Mouse (Mus musculus): ENCODE measurements at regions not wholly inside any gene's neighbourhood (a gene's known extent, or its start where the extent isn't known, plus 50 kb on each side); places are given as distances from the start of the nearest gene placed in this dataset.

DNA sequence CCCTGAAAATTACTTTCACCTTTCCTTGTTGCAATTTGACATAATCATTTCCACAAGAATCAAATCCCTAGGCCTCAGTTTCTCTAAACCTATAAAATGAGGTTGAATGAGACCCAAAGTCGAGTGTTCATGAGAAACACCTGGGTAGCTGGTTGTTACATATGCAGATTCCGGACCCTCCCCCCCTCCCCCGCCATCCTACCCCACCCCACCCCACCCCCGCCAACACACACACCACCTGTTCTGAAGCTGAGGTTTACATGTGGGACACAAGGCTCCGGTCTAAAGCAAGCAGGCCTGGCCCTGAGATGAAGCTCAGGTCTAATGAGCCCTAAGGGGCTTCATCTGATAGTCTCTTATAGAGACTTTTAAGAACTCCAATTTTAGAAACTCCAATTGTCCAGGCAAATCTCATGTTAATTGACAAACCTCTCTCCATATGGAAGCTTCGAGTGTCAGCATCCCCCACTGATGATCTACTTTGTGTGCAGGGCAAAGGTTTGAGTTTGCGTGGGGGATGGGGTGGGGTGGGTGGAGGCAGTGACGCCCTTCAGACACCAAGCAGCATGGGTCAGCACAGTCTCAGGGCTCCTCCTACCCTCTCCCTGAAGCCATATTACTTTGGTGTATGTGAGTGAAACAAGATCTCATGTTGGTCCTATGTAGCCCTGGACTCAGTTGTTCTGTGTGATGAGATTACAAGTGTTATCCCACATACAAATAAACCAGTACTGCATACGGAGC, 88.7 kb upstream of the Cdkn3 start:
- H3K4me1 ChIP-seq (ENCODE audit: insufficient read depth): no peaks in the 10 kb centered on the region
- no peaks in the 10 kb centered on the region for H3K27me3 ChIP-seq (ENCODE audit: insufficient read depth, low read length)
- H3K4me2 ChIP-seq (ENCODE audit: low read depth): no peak overlapping the region
- ATAC-seq (no peak), DNase-seq (no peak)
- no peaks in the 10 kb centered on the region for H3K36me3 ChIP-seq (ENCODE audit: insufficient read depth)
- H3K4me3 ChIP-seq (ENCODE audit: low read depth, low read length): no peak overlapping the region
- H3K27ac ChIP-seq (ENCODE audit: low read depth, low read length): no peak overlapping the region
- H3K9me3 ChIP-seq (ENCODE audit: low read length): no peaks in the 10 kb centered on the region
- no peak overlapping the region for H3K9ac ChIP-seq
- no peak for TF ChIP-seq CTCF (IDR thresholded peaks at IDR 0.05; ENCODE audit: low read depth)
- WGBS: 90% methylated on average over 9 of the region's 9 CpGs

DNA sequence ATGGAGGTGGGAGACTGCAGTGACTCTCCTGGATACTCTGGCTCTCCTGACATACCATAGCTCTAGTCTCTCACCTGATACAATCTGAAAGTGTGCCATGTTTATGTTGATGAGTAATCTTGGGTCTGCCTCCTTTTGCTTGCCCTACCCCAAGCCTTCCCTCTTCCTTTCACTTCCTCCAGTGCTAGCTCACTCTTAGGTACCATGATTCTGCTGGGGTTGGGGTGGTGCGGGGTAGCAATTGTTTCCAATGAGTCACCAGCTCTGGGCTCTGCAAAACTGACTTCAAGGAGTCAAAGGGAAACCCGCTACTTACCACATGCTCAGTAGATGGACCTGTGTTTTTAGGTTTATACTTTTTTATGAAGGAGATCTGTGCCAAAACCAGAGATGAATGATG, 89.3 kb upstream of the Cdkn3 start:
- DNase-seq (no peak), ATAC-seq (no peak)
- Histone ChIP-seq H3K4me3 (ENCODE audit: low read depth, low read length) (no peak overlapping the region), H3K9me3 (ENCODE audit: low read length) (no peaks in the 10 kb centered on the region), H3K4me1 (ENCODE audit: insufficient read depth) (no peaks in the 10 kb centered on the region), H3K36me3 (ENCODE audit: insufficient read depth) (no peaks in the 10 kb centered on the region), H3K9ac (no peak overlapping the region), H3K4me2 (ENCODE audit: low read depth) (no peak overlapping the region), H3K27me3 (ENCODE audit: insufficient read depth, low read length) (no peaks in the 10 kb centered on the region), H3K27ac (ENCODE audit: low read depth, low read length) (no peak overlapping the region)
- WGBS: 90% methylated on average over 2 of the region's 2 CpGs
- TF ChIP-seq CTCF (IDR thresholded peaks at IDR 0.05; ENCODE audit: low read depth): no peak

GRCm38 (mm10) chr14:46670221-46671046, 89.9 kb upstream of the Cdkn3 start:
- 63% methylated on average over 20 of the region's 20 CpGs for WGBS
- no peak for ATAC-seq
- H3K9me3 ChIP-seq (ENCODE audit: low read length): no peaks in the 10 kb centered on the region

DNA sequence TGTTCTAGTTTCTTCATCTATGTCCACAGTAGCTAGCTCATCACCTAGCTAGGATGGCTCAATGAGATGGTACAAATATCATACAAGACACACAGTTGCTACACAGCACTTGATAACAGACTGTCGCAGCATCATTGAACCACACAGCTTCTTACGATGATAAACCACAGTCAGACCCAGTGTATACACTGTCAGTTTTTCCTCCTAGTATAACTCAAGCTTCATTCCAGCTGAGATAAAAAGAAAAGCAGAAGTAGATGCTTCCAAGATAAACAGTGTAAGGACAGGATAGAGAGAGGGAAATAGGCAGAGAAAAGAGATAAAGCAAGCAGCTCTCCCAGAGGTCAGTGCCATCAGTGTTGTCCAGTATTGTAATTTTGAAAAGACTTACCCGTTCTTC, 92.1 kb upstream of the Cdkn3 start:
- Histone ChIP-seq H3K36me3 (ENCODE audit: insufficient read depth) (no peaks in the 10 kb centered on the region), H3K4me2 (ENCODE audit: low read depth) (no peak overlapping the region), H3K4me3 (ENCODE audit: low read depth, low read length) (no peak overlapping the region), H3K9me3 (ENCODE audit: low read length) (no peaks in the 10 kb centered on the region), H3K27ac (ENCODE audit: low read depth, low read length) (no peak overlapping the region), H3K4me1 (ENCODE audit: insufficient read depth) (no peaks in the 10 kb centered on the region), H3K27me3 (ENCODE audit: insufficient read depth, low read length) (no peaks in the 10 kb centered on the region), H3K9ac (no peak overlapping the region)
- no peak for DNase-seq
- TF ChIP-seq CTCF (IDR thresholded peaks at IDR 0.05; ENCODE audit: low read depth): no peak
- no peak for ATAC-seq
- 85% methylated on average over 3 of the region's 3 CpGs for WGBS

More at GRCm38 (mm10) chr14:46670221-46671046, 89.9 kb upstream of the Cdkn3 start:
- no peaks in the 10 kb centered on the region for H3K36me3 ChIP-seq (ENCODE audit: insufficient read depth)
- DNase-seq: no peak
- no peak for TF ChIP-seq CTCF (IDR thresholded peaks at IDR 0.05; ENCODE audit: low read depth)
- H3K4me3 ChIP-seq (ENCODE audit: low read depth, low read length): no peak overlapping the region
- no peaks in the 10 kb centered on the region for H3K4me1 ChIP-seq (ENCODE audit: insufficient read depth)
- H3K9ac ChIP-seq: no peak overlapping the region
- no peak overlapping the region for H3K4me2 ChIP-seq (ENCODE audit: low read depth)
- H3K27me3 ChIP-seq (ENCODE audit: insufficient read depth, low read length): no peaks in the 10 kb centered on the region
- H3K27ac ChIP-seq (ENCODE audit: low read depth, low read length): no peak overlapping the region

GRCm38 (mm10) chr14:46664305-46664704, 96.0 kb upstream of the Cdkn3 start:
- TF ChIP-seq CTCF (IDR thresholded peaks at IDR 0.05; ENCODE audit: low read depth): no peak
- no peak for DNase-seq
- Histone ChIP-seq H3K9ac (no peak overlapping the region), H3K9me3 (ENCODE audit: low read length) (no peaks in the 10 kb centered on the region), H3K4me3 (ENCODE audit: low read depth, low read length) (no peak overlapping the region), H3K27me3 (ENCODE audit: insufficient read depth, low read length) (no peaks in the 10 kb centered on the region), H3K36me3 (ENCODE audit: insufficient read depth) (no peaks in the 10 kb centered on the region), H3K4me2 (ENCODE audit: low read depth) (no peak overlapping the region), H3K4me1 (ENCODE audit: insufficient read depth) (no peaks in the 10 kb centered on the region), H3K27ac (ENCODE audit: low read depth, low read length) (no peak overlapping the region)
- no peak for ATAC-seq
- 65% methylated on average over 6 of the region's 6 CpGs for WGBS

DNA sequence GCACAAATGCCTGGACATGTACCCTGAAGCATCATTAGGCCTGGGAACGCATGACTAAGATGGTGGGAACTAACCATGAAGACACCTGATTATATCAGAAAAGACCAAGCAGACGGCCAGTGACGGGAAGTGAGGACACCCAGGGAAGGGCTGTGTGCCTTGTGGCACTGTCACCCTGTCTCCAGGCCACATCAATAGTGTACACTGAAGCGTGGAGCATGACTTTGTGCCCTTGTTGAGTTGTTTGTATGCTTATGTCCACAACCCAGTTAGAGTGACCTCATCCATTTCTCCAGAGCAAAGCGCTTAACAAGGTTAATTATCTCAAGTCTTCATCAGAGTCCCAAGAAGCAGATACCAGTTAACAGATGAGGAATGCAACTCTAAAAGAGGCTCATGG, 96.8 kb upstream of the Cdkn3 start:
- 86% methylated on average over 5 of the region's 5 CpGs for WGBS
- Histone ChIP-seq H3K9ac (no peak overlapping the region), H3K36me3 (ENCODE audit: insufficient read depth) (no peaks in the 10 kb centered on the region), H3K4me3 (ENCODE audit: low read depth, low read length) (no peak overlapping the region), H3K9me3 (ENCODE audit: low read length) (no peaks in the 10 kb centered on the region), H3K4me1 (ENCODE audit: insufficient read depth) (no peaks in the 10 kb centered on the region), H3K27ac (ENCODE audit: low read depth, low read length) (no peak overlapping the region), H3K27me3 (ENCODE audit: insufficient read depth, low read length) (no peaks in the 10 kb centered on the region), H3K4me2 (ENCODE audit: low read depth) (no peak overlapping the region)
- TF ChIP-seq CTCF (IDR thresholded peaks at IDR 0.05; ENCODE audit: low read depth): no peak
- no peak for ATAC-seq
- no peak for DNase-seq
